Mouse (Mus musculus) layer of hippocampus, adult 8-10 months (tissue): ENCODE measurements around the gene Dgcr2. TPM values are rescaled to one million over a fixed set of nuclear protein-coding genes. Genes with fewer than 3 reads are reported as not detected.

Experiments
- DNase-seq, 2 experiments: peaks; one replicate each; pipeline ENCODE4 v3.0.0; 2022; ENCODE audit warnings: low spot score in 2 of 2
- total RNA-seq, 4 experiments: library from RNA; stranded (reverse); gene quantifications; 2 replicates each; pipeline ENCODE4 v1.2.4; 2022

The Dgcr2 gene
- total RNA-seq, 4 experiments from 2014 or later, result 97.2 to 106 (median 103) TPM

DNA sequence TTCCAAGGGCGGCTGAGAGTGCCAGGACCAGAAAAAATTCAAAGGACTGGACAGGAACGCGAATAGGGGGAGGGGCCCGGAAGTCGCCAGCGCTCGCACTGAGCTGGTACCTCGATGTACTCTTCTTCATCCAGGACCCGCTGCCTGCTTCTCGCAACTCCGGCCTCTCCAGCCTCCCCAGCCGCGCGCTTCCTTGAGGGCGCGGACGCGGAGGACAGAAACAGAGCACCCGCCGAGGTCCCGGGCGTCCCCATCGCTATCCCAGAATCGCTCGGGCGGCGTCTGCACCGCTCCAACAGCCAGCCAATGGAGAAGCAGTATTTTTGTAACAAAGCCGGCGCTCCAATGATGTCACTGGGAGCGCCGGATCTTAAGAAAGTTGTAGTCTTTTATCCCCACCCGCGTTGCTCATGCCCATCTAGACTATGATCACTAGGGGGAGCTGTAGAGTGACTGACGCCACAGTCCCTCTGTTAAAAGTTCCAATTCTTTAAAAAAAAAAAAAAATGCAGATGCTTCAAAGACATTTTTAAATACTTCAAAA is 12.8 kb upstream of the Dgcr2 start, which contains the start of gene Ess2:
TSS of gene Ess2 (minus strand) at position 297 of the 544 bp plus-strand sequence.
- DNase-seq, result peak; percentile 93 to 94

- DNase-seq, result no peak
Measured at GRCm38 (mm10) chr16:17896091-17896490, 2.3 kb downstream of the Dgcr2 start.

- no peak for DNase-seq
Measured at GRCm38 (mm10) chr16:17893923-17894322, 4.4 kb downstream of the Dgcr2 start, which contains the start of gene Tssk1. Gene Tssk1, plus strand, starts transcription at chr16:17894223.

GRCm38 (mm10) chr16:17892606-17893005 is 5.8 kb downstream of the Dgcr2 start:
- no peak for DNase-seq

DNA sequence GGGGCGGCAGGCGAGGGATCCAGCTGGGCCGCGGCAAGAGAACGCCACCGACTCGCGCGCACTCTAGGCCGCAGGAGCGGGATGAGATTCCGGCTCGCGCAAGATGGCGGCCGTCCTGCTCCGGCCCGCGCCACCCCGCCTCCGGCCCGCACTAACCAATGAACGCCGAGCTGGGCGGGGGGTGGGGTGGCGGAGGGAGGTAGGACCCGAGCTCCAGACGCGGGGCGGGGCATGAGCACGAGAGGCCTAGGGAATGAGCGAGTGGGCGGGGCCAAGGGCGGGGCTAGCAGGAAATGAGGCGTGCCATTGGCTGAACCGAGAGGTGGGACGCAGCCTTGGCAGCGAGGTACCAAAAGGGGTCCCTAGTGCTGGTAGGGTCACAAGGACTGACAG is 6.8 kb downstream of the Dgcr2 start, which contains the start of gene Gm20518:
TSS of gene Gm20518 (minus strand) at position 105 of the 393 bp plus-strand sequence.
- peak; percentile 98 for DNase-seq

DNA sequence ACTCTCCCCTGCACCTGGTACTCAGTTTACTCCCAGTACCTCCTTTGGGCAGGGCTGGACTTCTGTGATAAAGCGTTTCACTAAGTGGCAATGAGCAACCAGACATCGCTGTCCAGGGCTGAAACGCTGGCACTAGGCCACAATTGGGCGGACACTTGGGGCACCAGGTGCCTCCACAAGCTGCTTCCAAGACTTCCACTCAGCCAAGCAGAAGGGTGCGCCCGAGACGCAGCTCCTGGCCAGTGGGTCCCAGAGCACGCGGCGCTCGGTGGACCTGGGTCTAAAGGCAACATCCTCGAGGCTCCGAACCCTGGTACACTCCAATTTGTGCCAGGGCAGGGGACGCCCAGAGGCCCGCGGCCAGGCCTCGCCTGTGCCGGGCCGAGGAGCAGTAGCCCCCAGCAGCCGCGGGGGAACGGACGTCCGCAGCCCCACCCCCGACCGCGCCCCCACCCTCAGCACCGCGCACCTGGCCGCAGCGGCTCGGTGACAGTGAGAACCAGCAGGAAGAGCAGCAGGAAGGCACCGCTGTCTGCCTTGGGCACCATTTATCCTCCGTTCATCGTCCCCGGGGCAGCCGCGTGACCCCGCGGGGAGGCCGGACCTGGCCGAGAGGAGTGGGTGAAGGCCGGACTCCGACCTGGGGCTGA is 7.3 kb downstream of the Dgcr2 start:
- peak; percentile 51 to 53 for DNase-seq

- DNase-seq, result no peak
Measured at GRCm38 (mm10) chr16:17890342-17890727, 8.0 kb downstream of the Dgcr2 start.

- no peak for DNase-seq
Measured at GRCm38 (mm10) chr16:17889689-17890341, 8.5 kb downstream of the Dgcr2 start.

DNA sequence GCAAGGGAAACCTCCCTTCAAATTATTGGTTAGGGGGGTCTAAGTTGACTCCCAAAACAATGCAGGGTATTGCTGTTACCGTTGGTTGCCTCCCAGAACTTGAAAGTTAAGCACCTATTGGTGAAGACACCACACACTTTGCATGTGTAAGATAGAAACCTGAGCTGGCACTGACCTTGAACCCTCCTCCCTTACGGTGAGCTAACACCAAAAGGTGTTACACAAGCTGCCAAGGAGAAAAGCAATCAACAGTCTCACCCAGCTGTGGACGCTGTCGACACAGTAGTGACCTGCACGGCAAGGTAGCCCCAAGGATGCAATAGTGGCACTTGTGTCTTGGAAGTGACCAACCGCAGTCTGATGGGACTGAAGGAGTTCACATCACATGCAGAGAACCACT is 14.2 kb downstream of the Dgcr2 start:
- DNase-seq, result no peak

DNA sequence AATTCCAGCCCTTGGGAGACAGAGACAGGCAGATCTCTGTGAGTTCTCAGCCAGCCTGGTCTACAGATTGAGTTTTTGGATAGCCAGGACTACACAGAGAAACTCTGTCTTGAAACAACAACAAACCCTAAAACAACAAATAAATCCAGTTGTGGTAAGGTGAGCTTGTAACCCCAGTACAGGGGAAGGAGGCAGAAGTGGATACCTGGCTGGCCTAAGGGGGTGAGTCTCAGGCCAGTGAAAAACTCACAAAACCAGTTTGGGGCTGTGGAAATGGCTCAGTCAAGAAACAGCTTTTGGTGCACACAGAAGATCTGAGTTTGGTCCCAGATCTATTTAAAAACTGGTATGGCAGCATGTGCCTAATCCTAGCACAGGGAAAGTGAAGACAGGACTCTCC is 16.2 kb downstream of the Dgcr2 start:
- DNase-seq, result no peak

DNA sequence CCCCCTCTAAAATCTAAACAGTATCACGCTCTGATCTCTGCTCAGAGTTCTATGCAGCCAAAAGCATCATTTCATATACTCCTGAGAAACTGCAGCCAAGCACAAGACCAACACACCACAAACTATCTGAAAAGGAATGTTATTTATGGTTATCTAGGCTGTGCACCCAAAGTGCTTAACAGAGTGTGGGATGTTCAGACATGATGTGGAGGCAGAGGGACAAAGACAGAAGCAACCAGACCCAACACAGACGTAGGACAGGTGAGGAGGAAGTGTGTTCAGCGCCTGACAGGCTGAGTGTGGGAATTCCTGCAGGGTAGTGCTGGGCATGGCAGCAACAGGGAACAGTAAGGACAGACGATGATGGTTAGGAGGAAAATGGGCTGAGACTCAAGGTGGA is 18.8 kb downstream of the Dgcr2 start:
- no peak for DNase-seq

GRCm38 (mm10) chr16:17876096-17876495 is 22.3 kb downstream of the Dgcr2 start:
- DNase-seq, result no peak

GRCm38 (mm10) chr16:17875174-17875573 is 23.2 kb downstream of the Dgcr2 start:
- DNase-seq, result no peak

- DNase-seq, result no peak
Measured at GRCm38 (mm10) chr16:17872995-17873394, 25.4 kb downstream of the Dgcr2 start.

GRCm38 (mm10) chr16:17871248-17871647 is 27.1 kb downstream of the Dgcr2 start:
- DNase-seq, result no peak

GRCm38 (mm10) chr16:17865770-17866169 is 32.6 kb downstream of the Dgcr2 start:
- DNase-seq, result no peak

GRCm38 (mm10) chr16:17865293-17865692 is 33.1 kb downstream of the Dgcr2 start:
- DNase-seq, result no peak

DNA sequence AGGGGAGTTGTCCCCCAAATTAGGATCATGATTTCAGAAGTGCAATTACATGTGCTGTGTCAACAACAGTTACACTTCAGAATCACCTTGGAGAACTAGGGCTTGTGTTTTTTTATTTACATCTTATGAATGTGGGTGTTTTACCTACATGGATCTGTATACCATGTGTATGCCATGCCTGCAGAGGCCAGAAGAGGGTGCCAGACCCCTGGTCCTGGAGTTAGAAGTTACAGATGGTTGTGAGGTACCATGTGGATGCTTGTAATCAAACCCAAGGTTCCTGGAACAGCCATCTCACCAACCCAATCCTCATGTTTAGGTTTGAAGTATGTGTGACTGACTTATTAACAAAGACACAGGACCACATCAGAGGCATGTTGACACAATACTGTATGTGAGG is 39.8 kb downstream of the Dgcr2 start:
- DNase-seq, result no peak

- DNase-seq, result no peak
Measured at GRCm38 (mm10) chr16:17857157-17857556, 41.2 kb downstream of the Dgcr2 start.

GRCm38 (mm10) chr16:17853263-17853662 is 45.1 kb downstream of the Dgcr2 start:
- no peak for DNase-seq

GRCm38 (mm10) chr16:17851860-17852259 is 46.5 kb downstream of the Dgcr2 start:
- peak in 1 of 2 experiments; percentile 48 for DNase-seq

DNA sequence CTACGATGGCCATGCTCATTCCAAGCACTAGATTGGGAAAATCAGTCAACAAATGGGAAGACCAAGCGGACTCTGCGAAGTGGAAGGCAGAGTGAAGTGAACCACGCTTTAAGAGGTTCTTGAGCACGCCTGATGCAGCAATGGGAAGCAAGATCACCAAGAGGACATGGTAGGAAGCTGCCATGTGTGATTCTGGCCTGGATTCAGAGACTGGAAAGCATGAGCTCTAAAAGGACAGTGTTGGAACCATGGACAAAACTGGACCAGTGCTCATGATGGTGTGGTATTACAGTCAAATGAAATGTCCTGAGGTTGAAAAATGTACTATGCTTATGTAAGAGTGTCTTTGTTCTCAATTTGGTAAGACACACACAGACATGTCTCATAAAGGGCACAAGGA is 47.0 kb downstream of the Dgcr2 start:
- DNase-seq, result no peak

DNA sequence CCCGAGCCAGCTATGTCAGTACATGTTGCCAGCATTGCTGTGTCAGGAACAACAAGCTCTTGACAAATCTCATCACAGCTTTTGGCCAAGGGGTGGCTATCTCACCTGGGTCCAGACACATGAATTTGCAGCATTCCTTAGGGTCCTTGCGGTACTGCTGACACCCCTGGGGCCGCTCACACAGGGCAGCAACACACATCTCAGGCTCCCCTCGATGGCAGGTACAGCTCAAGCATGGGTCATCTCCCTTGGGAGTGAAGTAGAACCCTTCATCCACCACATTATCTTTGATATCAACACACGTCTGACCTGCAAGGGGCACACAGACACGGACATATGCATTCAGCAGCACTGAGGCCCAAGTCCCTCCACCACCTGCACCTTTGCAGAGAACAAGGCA is 48.9 kb downstream of the Dgcr2 start:
- no peak for DNase-seq
